Mouse (Mus musculus) C2C12 (cell line): ENCODE measurements at regions not wholly inside any gene's neighbourhood (a gene's known extent, or its start where the extent isn't known, plus 50 kb on each side); places are given as distances from the start of the nearest gene placed in this dataset.

Experiments
- CEBPB ChIP-seq: IDR thresholded peaks from one replicate; pipeline ENCODE4 v1.6.1; 2011; ENCODE audit warnings: low read depth, mild to moderate bottlenecking, control low read depth, moderate library complexity
- CTCF ChIP-seq: IDR thresholded peaks from one replicate; pipeline ENCODE4 v1.5.1; 2011; ENCODE audit not compliant: control insufficient read depth, insufficient read depth, insufficient read length
- FOSL1 ChIP-seq: IDR thresholded peaks from one replicate; pipeline ENCODE4 v1.8.0; 2011; ENCODE audit warnings: mild to moderate bottlenecking, low read length; ENCODE audit not compliant: poor library complexity, insufficient read depth, severe bottlenecking
- MAX ChIP-seq: IDR thresholded peaks from one replicate; pipeline ENCODE4 v1.6.1; 2011; ENCODE audit warnings: mild to moderate bottlenecking, control low read depth
- MYOD1 ChIP-seq: IDR thresholded peaks from one replicate; pipeline ENCODE4 v1.6.1; 2011; ENCODE audit warnings: low read depth; ENCODE audit not compliant: control insufficient read depth, insufficient read length
- MYOG ChIP-seq: IDR thresholded peaks from one replicate; pipeline ENCODE4 v1.6.1; 2011; ENCODE audit not compliant: control insufficient read depth, insufficient read length; ENCODE audit errors: extremely low read depth
- USF1 ChIP-seq: IDR thresholded peaks from one replicate; pipeline ENCODE4 v1.6.1; 2011; ENCODE audit warnings: low read depth, mild to moderate bottlenecking, control low read depth, moderate library complexity

DNA sequence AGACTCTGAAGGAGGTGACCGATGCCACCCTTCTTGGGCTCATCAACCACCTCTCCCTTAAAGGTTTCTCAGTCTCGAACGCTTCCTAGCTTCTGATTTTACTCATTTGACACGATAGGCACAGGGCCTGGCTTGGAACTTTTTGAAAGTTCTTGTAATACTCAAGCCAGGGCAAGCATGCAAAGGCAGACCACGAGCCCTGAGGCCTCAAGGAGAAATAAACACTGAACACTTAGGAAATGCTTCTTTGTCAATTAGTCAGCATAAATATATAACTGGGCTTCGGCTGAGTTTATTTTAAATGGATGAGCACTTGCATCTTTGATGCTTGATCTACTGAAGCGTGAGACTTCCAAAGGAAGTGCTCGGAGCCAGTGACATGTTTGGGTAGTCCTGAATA lies 50.4 kb upstream of the Atp1b1 start:
- no peak for TF ChIP-seq CTCF
- TF ChIP-seq MAX = no peak
- TF ChIP-seq MYOD1 = no peak
- TF ChIP-seq USF1 = no peak
- TF ChIP-seq MYOG = no peak
- no peak for TF ChIP-seq CEBPB
- no peak for TF ChIP-seq FOSL1
